Mouse (Mus musculus) heart, adult 10 weeks (tissue): ENCODE data around the gene Olfr1423. TPM values are rescaled to one million over a fixed set of nuclear protein-coding genes. Genes with fewer than 3 reads are reported as not detected.

Source experiments
- polyA plus RNA-seq: library from polyadenylated mRNA; stranded (reverse); fragments of 350-450 nt; fragmentation: Illumina TruSeq; extraction: RNeasy Lipid Tissue Mini Kit (QIAGEN cat#74804); gene quantifications from one replicate; pipeline ENCODE4 v1.2.3, GENCODE M21; 2014; ENCODE audit warnings: low read depth, low replicate concordance

Olfr1423 gene
- not detected for polyA plus RNA-seq

DNA sequence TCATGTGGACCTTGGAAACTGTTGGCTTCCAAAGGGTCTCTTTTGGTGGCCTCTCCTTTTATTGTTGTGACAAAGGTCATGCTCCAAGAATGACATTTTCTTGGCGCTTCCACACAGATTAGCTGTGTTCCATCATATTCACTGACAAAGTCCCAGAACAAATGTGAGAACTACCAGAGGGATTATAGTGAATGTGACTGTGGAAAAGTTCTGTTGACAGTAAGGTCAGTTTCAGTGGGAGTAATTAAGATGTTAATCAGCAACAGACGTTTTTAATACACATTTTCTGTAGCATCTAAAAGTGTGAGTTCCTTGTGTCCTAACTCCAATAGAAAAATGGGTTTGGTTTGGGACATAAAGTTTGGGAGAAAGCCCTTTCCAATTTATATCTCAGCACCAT, at the start of gene Olfr1423:
Olfr1423 (minus strand) TSS at position 101 of the 400 bp plus-strand sequence.

DNA sequence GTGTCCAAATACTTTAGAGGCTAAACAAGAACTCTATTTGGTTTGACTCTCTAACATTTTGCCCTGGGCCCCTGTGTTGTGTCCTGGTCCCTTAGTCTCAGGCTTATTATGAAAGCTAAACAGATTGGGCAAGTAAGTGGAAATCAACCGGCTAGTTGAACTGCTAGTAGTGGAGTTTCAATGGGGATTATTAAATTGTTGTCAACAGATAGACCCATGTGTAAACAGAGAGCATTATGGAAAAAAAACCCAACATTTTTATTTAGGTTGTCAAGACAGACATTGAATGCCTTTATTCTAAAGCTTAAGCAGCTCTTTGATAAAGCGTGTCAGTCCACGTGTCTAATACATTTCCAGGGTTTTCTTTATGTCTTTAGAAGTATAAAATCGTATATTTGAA, 36.5 kb upstream of the Olfr1423 start, which contains the start of gene Olfr1425:
Olfr1425 (minus strand) TSS at position 101 of the 400 bp plus-strand sequence.

DNA sequence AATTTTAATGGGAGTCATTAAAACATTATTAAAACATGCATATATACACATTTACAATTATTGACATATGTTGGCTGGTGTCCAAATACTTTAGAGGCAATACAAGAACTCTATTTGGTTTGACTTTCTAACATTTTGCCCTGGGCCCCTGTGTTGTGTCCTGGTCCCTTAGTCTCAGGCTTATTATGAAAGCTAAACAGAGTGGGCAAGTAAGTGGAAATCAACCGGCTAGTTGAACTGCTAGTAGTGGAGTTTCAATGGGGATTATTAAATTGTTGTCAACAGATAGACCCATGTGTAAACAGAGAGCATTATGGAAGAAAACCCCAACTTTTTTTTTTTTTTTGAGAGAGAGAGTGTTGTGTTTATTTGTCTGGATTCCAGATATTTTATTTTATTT, 21.5 kb upstream of the Olfr1423 start, which contains the start of gene Olfr1424:
Olfr1424 (minus strand) TSS at position 101 of the 400 bp plus-strand sequence.

Other genes starting within 250 kb of the Olfr1423 start
- 6.6 TPM for gene Stx3, start 221.9 kb downstream of the Olfr1423 start, polyA plus RNA-seq
- not detected for gene Olfr1417, start 202.1 kb downstream of the Olfr1423 start, polyA plus RNA-seq
- gene Olfr1418, start 180.3 kb downstream of the Olfr1423 start, polyA plus RNA-seq = not detected
- not detected for gene Olfr1419, start 166.2 kb downstream of the Olfr1423 start, polyA plus RNA-seq
- gene Olfr1420, start 154.8 kb downstream of the Olfr1423 start, polyA plus RNA-seq = not detected
- 24.4 TPM for gene Patl1, start 128.9 kb downstream of the Olfr1423 start, polyA plus RNA-seq
- gene Osbp, start 75.4 kb downstream of the Olfr1423 start, polyA plus RNA-seq = 73.1 TPM
- not detected for gene Olfr1424, start 21.4 kb upstream of the Olfr1423 start, polyA plus RNA-seq
- not detected for gene Olfr1425, start 36.4 kb upstream of the Olfr1423 start, polyA plus RNA-seq
- not detected for gene Olfr1426, start 50.7 kb upstream of the Olfr1423 start, polyA plus RNA-seq
- gene Olfr1427, start 62.0 kb upstream of the Olfr1423 start, polyA plus RNA-seq = not detected
- not detected for gene Olfr1428, start 74.6 kb upstream of the Olfr1423 start, polyA plus RNA-seq
- gene Olfr76, start 81.9 kb upstream of the Olfr1423 start, polyA plus RNA-seq = not detected
- gene Olfr1555-ps1, start 128.8 kb upstream of the Olfr1423 start, polyA plus RNA-seq = not detected
- not detected for gene Olfr1431, start 159.3 kb upstream of the Olfr1423 start, polyA plus RNA-seq
- not detected for gene Olfr1432, start 191.3 kb upstream of the Olfr1423 start, polyA plus RNA-seq
- not detected for gene Olfr262, start 200.3 kb upstream of the Olfr1423 start, polyA plus RNA-seq
- not detected for gene Olfr235, start 219.7 kb upstream of the Olfr1423 start, polyA plus RNA-seq
- not detected for gene Olfr1434, start 238.5 kb upstream of the Olfr1423 start, polyA plus RNA-seq